In the genomic region with DNA sequence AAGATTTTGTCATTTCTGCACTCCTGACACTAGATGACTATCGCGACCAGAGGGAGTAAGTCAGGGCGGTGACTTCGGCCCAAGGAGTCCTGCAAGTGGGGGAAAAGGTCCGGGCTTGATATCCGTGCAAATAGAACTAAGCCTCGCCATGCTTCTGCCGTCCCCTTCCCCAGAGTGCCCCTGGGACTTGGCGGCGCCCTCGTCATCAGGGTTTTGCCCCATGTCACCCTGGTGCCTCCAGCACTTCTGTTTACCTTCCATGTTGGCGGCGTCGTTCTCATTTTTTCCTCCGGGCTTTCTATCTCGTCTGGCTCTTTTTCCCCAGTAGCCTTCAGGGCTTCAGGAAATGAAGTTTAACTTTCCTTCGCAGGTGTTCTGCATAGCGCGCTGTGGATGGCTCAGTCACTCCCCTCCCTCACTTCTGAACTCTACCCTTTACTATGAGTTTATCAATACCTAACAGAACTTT, we compare ENCODE assay signal across 7 mouse cellular contexts. TPM values are rescaled to one million over a fixed set of nuclear protein-coding genes. Genes with fewer than 3 reads are reported as not detected.
DNase-seq lines count a peak whose midpoint lies in the region; ATAC-seq and TF ChIP-seq lines count a peak whose summit lies in the region.

No protein-coding gene starts in this region.

- peak; percentile 25 for DNase-seq in G1E (ENCODE audit: low spot score)
- peak; percentile 42 for DNase-seq in adrenal gland, postnatal 10 days
- peak; percentile 33 for DNase-seq in kidney, postnatal 14 days
- DNase-seq in splenic B cell, adult 2 months (ENCODE audit: low read depth, low spot score), result peak; percentile 72

- WGBS in embryonic facial prominence, embryonic 13.5 days, result under 1% methylated on average over 19 of the region's 19 CpGs
- WGBS in heart, embryonic 16.5 days, result under 1% methylated on average over 19 of the region's 19 CpGs

- no peaks in the 10 kb centered on the region for H3K27me3 ChIP-seq in G1E (ENCODE audit: insufficient read depth, low read length)
- H3K27me3 ChIP-seq in embryonic facial prominence, embryonic 13.5 days, result no peaks in the 10 kb centered on the region
- no peaks in the 10 kb centered on the region for H3K27me3 ChIP-seq in heart, embryonic 16.5 days (ENCODE audit: control insufficient read depth, insufficient read depth, low read length)
- H3K27me3 ChIP-seq in splenic B cell, adult 2 months (ENCODE audit: control insufficient read depth, insufficient read depth, low read length, poor library complexity, severe bottlenecking), result no peaks in the 10 kb centered on the region

- peak overlapping the region; percentile 99 for H3K9ac ChIP-seq in embryonic facial prominence, embryonic 13.5 days
- H3K9ac ChIP-seq in heart, embryonic 16.5 days (ENCODE audit: low read length), result peak overlapping the region; percentile 100

- H3K27ac ChIP-seq in embryonic facial prominence, embryonic 13.5 days, result 0 out of 2 replicates have a peak overlapping the region, but pooled peaks have one; percentile 13
- H3K27ac ChIP-seq in heart, embryonic 16.5 days (ENCODE audit: low read length), result peak overlapping the region; percentile 100

- no peak for TF ChIP-seq CTCF in G1E (IDR thresholded peaks at IDR 0.05; ENCODE audit: low read depth, low read length)

- peak overlapping the region; percentile 85 for H3K4me3 ChIP-seq in G1E (ENCODE audit: low read depth, low read length)
- peak overlapping the region; percentile 94 for H3K4me3 ChIP-seq in embryonic facial prominence, embryonic 13.5 days
- peak overlapping the region; percentile 99 for H3K4me3 ChIP-seq in heart, embryonic 16.5 days (ENCODE audit: low read length)

- H3K4me1 ChIP-seq in G1E (ENCODE audit: insufficient read depth, low read depth, low read length), result peaks cover 33% of the 10 kb centered on the region
- H3K4me1 ChIP-seq in embryonic facial prominence, embryonic 13.5 days, result peaks cover 16% of the 10 kb centered on the region
- H3K4me1 ChIP-seq in heart, embryonic 16.5 days (ENCODE audit: control insufficient read depth, insufficient read depth, low read length), result peaks cover 13% of the 10 kb centered on the region

- no peaks in the 10 kb centered on the region for H3K9me3 ChIP-seq in G1E (replicated peaks)
- H3K9me3 ChIP-seq in embryonic facial prominence, embryonic 13.5 days, result no peaks in the 10 kb centered on the region
- no peaks in the 10 kb centered on the region for H3K9me3 ChIP-seq in heart, embryonic 16.5 days (replicated peaks; ENCODE audit: control insufficient read depth, low read length)

- peaks cover 2% of the 10 kb centered on the region for H3K36me3 ChIP-seq in G1E (replicated peaks)
- no peaks in the 10 kb centered on the region for H3K36me3 ChIP-seq in embryonic facial prominence, embryonic 13.5 days
- no peaks in the 10 kb centered on the region for H3K36me3 ChIP-seq in heart, embryonic 16.5 days (ENCODE audit: control insufficient read depth, insufficient read depth)
- no peaks in the 10 kb centered on the region for H3K36me3 ChIP-seq in splenic B cell, adult 2 months (ENCODE audit: control insufficient read depth, insufficient read depth, low read length, poor library complexity, severe bottlenecking)

- peak overlapping the region; percentile 95 for H3K4me2 ChIP-seq in embryonic facial prominence, embryonic 13.5 days
- H3K4me2 ChIP-seq in heart, embryonic 16.5 days (ENCODE audit: low read depth, low read length), result peak overlapping the region; percentile 83

- no peak; the same call in 1 of the 2 replicates for ATAC-seq in G1E (ENCODE audit: extremely low read depth, insufficient number of reproducible peaks, low FRiP score, poor library complexity, severe bottlenecking)
- ATAC-seq in embryonic facial prominence, embryonic 13.5 days (ENCODE audit: insufficient number of reproducible peaks, insufficient read depth, low FRiP score, low TSS enrichment, low read depth), result no peak
- ATAC-seq in heart, embryonic 16.5 days (replicated peaks; ENCODE audit: extremely low read depth, insufficient read depth, low FRiP score), result 0 out of 2 replicates have a peak, but pooled peaks have one; percentile 7
- peak; percentile 28 for ATAC-seq in megakaryocyte-erythroid progenitor cell, adult 5-6 weeks (replicated peaks; ENCODE audit: low FRiP score, low TSS enrichment, poor library complexity, severe bottlenecking)

RNA-seq across cellular contexts. Expression of gene Nipbl, which starts 1.7 kb away (rescaled TPM):
- total RNA-seq in G1E (2014; fragmentation: Nextera tagmentation), result 140 and 147 TPM in 2 replicates
- 43.2 and 53.4 TPM in 2 replicates for total RNA-seq in G1E (2017)
- 5.2 and 7.3 TPM in 2 replicates for polyA plus RNA-seq in G1E (2012)
- total RNA-seq in adrenal gland, postnatal 10 days (2021), result 10 to 100 TPM; 38.2 to 46.9 TPM
- 22.3 TPM in 2 replicates for polyA plus RNA-seq in embryonic facial prominence, embryonic 13.5 days (2015; fragmentation: Nextera tagmentation; extraction: Ambion mirVana)
- polyA plus RNA-seq in heart, embryonic 16.5 days (2015; fragmentation: Nextera tagmentation; extraction: Ambion mirVana), result 10.7 and 11.1 TPM in 2 replicates
- 52.5 and 57.2 TPM in 2 replicates for total RNA-seq in megakaryocyte-erythroid progenitor cell, adult 5-6 weeks (2014; fragmentation: Nextera tagmentation)
- total RNA-seq in megakaryocyte-erythroid progenitor cell, adult 5-6 weeks (2017), result 48.6 and 61.0 TPM in 2 replicates

Comparison
In these comparisons a context has a peak if more than half of its experiments do, and no peak if none do; other contexts are left out.
1. ATAC-seq: peak in heart, embryonic 16.5 days (single experiment) and megakaryocyte-erythroid progenitor cell, adult 5-6 weeks (single experiment); none in G1E (single experiment) and embryonic facial prominence, embryonic 13.5 days (single experiment).
2. Peak in every context shown above with its lines, with median percentiles within 50 percentile points of each other: DNase-seq and H3K4me3 ChIP-seq.